Mouse (Mus musculus): ENCODE results near the gene Acad9.

GRCm38 (mm10) chr3:36045086-36045485, 20.7 kb upstream of the Acad9 start:
- TF ChIP-seq CTCF (IDR thresholded peaks at IDR 0.05) (no peak), EP300 (IDR thresholded peaks at IDR 0.05) (no peak)

Measured in lung, postnatal 0 days (tissue).